Mouse (Mus musculus) megakaryocyte, embryonic 14.5 days (primary cell): ENCODE measurements around the gene Tent2. TPM values are rescaled to one million over a fixed set of nuclear protein-coding genes. Genes with fewer than 3 reads are reported as not detected.

Experiments
- H3K27me3 ChIP-seq: replicated peaks from 2 replicates; pipeline ENCODE3; 2012; ENCODE audit warnings: inconsistent platforms
- H3K36me3 ChIP-seq: replicated peaks from 2 replicates; pipeline ENCODE3; 2012; ENCODE audit warnings: low read length, inconsistent platforms, mixed read lengths
- H3K4me1 ChIP-seq: 2 replicates; pipeline ENCODE4 v1.6.1; 2012; ENCODE audit warnings: inconsistent platforms
- H3K4me3 ChIP-seq: replicated peaks from 2 replicates; pipeline ENCODE3; 2012; ENCODE audit warnings: moderate library complexity, mild to moderate bottlenecking, inconsistent platforms
- H3K9me3 ChIP-seq: 2 replicates; pipeline ENCODE4 v1.6.1; 2012; ENCODE audit warnings: inconsistent platforms
- FLI1 ChIP-seq: IDR thresholded peaks from 2 replicates; pipeline ENCODE4 v1.6.1; 2012; ENCODE audit warnings: low read length, inconsistent platforms, mixed read lengths
- GATA1 ChIP-seq: IDR thresholded peaks from 3 replicates; pipeline ENCODE4 v1.6.1; 2012; ENCODE audit warnings: mixed read lengths, low read length, inconsistent platforms, borderline replicate concordance
- polyA plus RNA-seq: library from polyadenylated mRNA; stranded (reverse); fragments of >175 nt; gene quantifications from 2 replicates; pipeline ENCODE4 v1.2.3, GENCODE M21; 2012; ENCODE audit warnings: low replicate concordance; ENCODE audit not compliant: insufficient read depth

Gene Tent2
- polyA plus RNA-seq, 1 experiment, result 8.1 TPM

GRCm38 (mm10) chr13:93144336-93145167 lies 47.6 kb downstream of the Tent2 start, which contains the start of gene Cmya5:
Gene Cmya5, minus strand, starts transcription at chr13:93144724.
- Histone ChIP-seq H3K4me3 (peak within 1 kb of the TSS; percentile 88), H3K27me3 (no peaks in the 10 kb centered on the region), H3K36me3 (peaks cover 49% of the 10 kb centered on the region), H3K4me1 (peaks cover 14% of the 10 kb centered on the region), H3K9me3 (no peaks in the 10 kb centered on the region)
- TF ChIP-seq GATA1 (no peak), FLI1 (no peak)

DNA sequence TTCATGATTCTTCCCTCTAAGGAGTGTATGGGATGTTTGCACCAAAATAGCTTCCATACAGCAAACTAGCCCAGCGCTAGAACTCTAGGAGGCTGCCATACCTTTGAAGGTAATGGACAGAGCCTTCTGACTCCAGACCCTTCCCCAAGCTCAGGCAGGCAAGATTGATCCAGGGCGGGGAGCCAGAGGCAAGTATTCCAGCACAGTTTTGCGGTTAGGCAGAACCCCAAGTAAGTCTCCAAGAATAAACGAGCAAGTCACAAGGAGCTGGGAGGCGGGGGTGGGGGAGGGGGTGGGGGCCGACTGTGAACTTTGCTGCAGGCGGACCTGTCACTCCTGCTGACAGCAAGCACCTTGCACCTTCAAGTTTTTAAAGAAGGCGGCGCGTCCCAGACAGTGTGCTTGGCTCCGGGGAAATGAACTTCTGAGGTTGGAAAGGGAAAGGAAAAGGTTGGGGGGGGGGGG lies 48.3 kb downstream of the Tent2 start:
- peaks cover 42% of the 10 kb centered on the region for H3K36me3 ChIP-seq
- H3K27me3 ChIP-seq, result no peaks in the 10 kb centered on the region
- TF ChIP-seq FLI1, result no peak
- H3K4me3 ChIP-seq, result peak overlapping the region; percentile 88
- H3K4me1 ChIP-seq, result peaks cover 14% of the 10 kb centered on the region
- H3K9me3 ChIP-seq, result no peaks in the 10 kb centered on the region

DNA sequence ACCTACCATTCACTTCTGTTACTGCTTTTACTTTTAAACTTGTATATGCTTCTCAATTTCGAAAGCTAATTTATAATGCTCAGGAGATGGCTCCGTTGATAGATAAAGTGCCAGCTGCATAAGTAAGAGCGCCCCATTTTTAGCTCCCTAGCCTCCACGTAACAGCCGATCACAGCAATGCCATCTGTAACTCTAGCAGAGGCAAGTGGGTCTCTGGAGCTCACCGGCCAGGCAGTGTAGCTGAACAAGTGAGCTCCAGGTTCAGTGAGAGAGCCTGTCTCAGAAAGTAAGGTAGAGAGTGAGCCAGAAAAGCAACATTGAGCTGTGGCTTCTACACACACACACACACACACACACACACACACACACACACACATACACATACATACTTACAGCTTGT lies 51.0 kb downstream of the Tent2 start:
- no peaks in the 10 kb centered on the region for H3K9me3 ChIP-seq
- no peak for TF ChIP-seq GATA1
- no peak for TF ChIP-seq FLI1

DNA sequence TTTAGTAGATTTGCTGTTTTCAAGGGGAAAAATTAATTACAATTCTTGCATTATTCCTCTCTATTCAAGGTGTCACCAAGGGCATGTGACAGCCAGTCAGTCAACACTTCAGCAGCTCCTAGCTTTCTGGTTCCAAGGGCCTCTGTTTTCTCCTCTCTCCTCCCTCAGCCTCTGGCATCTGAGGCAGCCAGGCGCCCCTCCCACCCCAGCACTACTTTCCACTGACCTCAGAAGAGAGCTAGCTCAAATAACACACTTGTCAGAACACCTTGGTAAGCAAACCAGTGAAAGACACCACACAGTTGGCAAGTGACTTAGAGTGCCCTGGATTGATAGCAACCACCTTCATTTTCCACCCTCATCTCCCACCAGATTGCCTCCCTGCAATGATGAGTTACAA lies 54.1 kb downstream of the Tent2 start:
- TF ChIP-seq GATA1 (no peak), FLI1 (no peak)
- Histone ChIP-seq H3K9me3 (no peaks in the 10 kb centered on the region), H3K4me3 (no peak overlapping the region), H3K36me3 (peaks cover 3% of the 10 kb centered on the region), H3K27me3 (no peaks in the 10 kb centered on the region), H3K4me1 (peaks cover 8% of the 10 kb centered on the region)

More for the DNA sequence above, 51.0 kb downstream of the Tent2 start:
- no peaks in the 10 kb centered on the region for H3K27me3 ChIP-seq
- peaks cover 14% of the 10 kb centered on the region for H3K4me1 ChIP-seq
- no peak overlapping the region for H3K4me3 ChIP-seq
- peaks cover 30% of the 10 kb centered on the region for H3K36me3 ChIP-seq

GRCm38 (mm10) chr13:93137098-93137497 lies 55.1 kb downstream of the Tent2 start:
- Histone ChIP-seq H3K4me3 (no peak overlapping the region), H3K36me3 (no peaks in the 10 kb centered on the region), H3K9me3 (no peaks in the 10 kb centered on the region), H3K4me1 (peaks cover under 1% of the 10 kb centered on the region; the same call in 1 of the 2 replicates), H3K27me3 (no peaks in the 10 kb centered on the region)
- no peak for TF ChIP-seq FLI1
- TF ChIP-seq GATA1, result no peak

- Histone ChIP-seq H3K4me3 (no peak overlapping the region), H3K27me3 (no peaks in the 10 kb centered on the region), H3K9me3 (no peaks in the 10 kb centered on the region), H3K36me3 (no peaks in the 10 kb centered on the region), H3K4me1 (no peaks in the 10 kb centered on the region)
- TF ChIP-seq FLI1 (no peak), GATA1 (no peak)
Measured at GRCm38 (mm10) chr13:93136251-93136650, 55.9 kb downstream of the Tent2 start.

- H3K9me3 ChIP-seq, result no peaks in the 10 kb centered on the region
- H3K27me3 ChIP-seq, result no peaks in the 10 kb centered on the region
- H3K4me1 ChIP-seq, result no peaks in the 10 kb centered on the region
- TF ChIP-seq GATA1 (no peak), FLI1 (no peak)
- H3K4me3 ChIP-seq, result no peak overlapping the region
- no peaks in the 10 kb centered on the region for H3K36me3 ChIP-seq
Measured at GRCm38 (mm10) chr13:93135501-93135900, 56.7 kb downstream of the Tent2 start.

DNA sequence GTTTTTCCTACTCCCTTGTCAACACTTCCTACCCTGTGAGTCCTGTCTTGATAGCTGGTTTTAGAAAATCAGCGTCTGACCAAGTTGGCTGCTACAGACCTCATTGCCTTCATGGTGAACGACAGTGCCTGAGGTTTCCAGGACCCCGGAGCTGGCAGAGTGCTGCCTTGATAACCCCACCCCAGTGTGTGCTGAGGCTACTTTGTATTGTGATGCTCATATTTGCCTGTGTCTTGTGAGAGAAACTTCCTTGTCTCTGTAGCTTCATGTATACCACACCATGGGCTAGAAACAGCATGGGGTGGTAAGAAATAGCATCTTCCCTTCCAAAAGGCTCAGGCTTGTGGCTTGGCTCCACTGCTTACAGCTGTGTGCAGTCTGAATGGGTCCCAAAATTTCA lies 61.5 kb downstream of the Tent2 start:
- H3K4me1 ChIP-seq, result no peaks in the 10 kb centered on the region
- peaks cover 10% of the 10 kb centered on the region for H3K9me3 ChIP-seq
- TF ChIP-seq GATA1 (no peak), FLI1 (no peak)
- H3K36me3 ChIP-seq, result no peaks in the 10 kb centered on the region
- H3K4me3 ChIP-seq, result no peak overlapping the region
- H3K27me3 ChIP-seq, result peaks cover 2% of the 10 kb centered on the region

- peaks cover 2% of the 10 kb centered on the region for H3K27me3 ChIP-seq
- no peaks in the 10 kb centered on the region for H3K4me1 ChIP-seq
- TF ChIP-seq GATA1 (no peak), FLI1 (no peak)
- no peaks in the 10 kb centered on the region for H3K36me3 ChIP-seq
- peaks cover 17% of the 10 kb centered on the region for H3K9me3 ChIP-seq
- H3K4me3 ChIP-seq, result no peak overlapping the region
Measured at GRCm38 (mm10) chr13:93128961-93129360, 63.2 kb downstream of the Tent2 start.

GRCm38 (mm10) chr13:93128111-93128860 lies 63.9 kb downstream of the Tent2 start:
- H3K27me3 ChIP-seq, result peaks cover 2% of the 10 kb centered on the region
- H3K9me3 ChIP-seq, result peaks cover 17% of the 10 kb centered on the region
- H3K4me1 ChIP-seq, result no peaks in the 10 kb centered on the region
- H3K4me3 ChIP-seq, result no peak overlapping the region
- H3K36me3 ChIP-seq, result no peaks in the 10 kb centered on the region
- TF ChIP-seq FLI1, result no peak
- no peak for TF ChIP-seq GATA1
